ENCODE assay signal across 24 mouse cellular contexts in the genomic region with DNA sequence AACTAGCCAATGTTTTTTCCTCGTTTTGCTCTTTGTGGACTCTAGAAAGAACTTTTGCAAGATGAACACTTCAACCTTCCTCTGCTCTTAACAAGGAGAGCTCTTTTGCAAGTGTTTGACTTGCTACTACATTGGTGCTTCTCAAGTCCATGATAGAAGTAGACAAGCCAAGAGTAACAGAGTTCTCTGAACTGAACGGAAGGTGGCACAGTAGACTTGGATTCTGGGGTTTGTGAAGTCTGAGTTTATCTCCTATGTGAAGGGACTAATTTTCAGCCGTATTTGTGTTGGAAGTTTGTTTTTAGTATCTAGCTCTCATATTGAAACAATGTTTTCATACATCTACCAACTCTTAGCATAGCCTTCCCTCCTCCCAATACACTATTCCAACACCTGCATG. TPM values are rescaled to one million over a fixed set of nuclear protein-coding genes. Genes with fewer than 3 reads are reported as not detected.
DNase-seq lines count a peak whose midpoint lies in the region; ATAC-seq and TF ChIP-seq lines count a peak whose summit lies in the region.
"Had no signal": no experiment of that assay in that cellular context is flagged by ENCODE, and none has a peak within 500 bp of the region (broad histone marks: within the 10 kb centered on the region; RNA-seq: fewer than 3 reads in every experiment).

No protein-coding gene starts in this region.

- WGBS in lung, postnatal 0 days, result 56% methylated on average over 3 of the region's 3 CpGs

- TF ChIP-seq CTCF in layer of hippocampus, adult 2 months (conservative IDR thresholded peaks at IDR 0.05), result peak; percentile 51
- TF ChIP-seq CTCF in lung, postnatal 0 days (IDR thresholded peaks at IDR 0.05), result no peak

- no peaks in the 10 kb centered on the region for H3K27me3 ChIP-seq in lung, postnatal 0 days (replicated peaks; ENCODE audit: insufficient read depth, low read length)
- H3K27me3 ChIP-seq: embryonic facial prominence, embryonic 13.5 days; embryonic facial prominence, embryonic 15.5 days; forebrain, embryonic 12.5 days had no signal

- no peaks in the 10 kb centered on the region for H3K4me1 ChIP-seq in lung, postnatal 0 days (ENCODE audit: insufficient read depth, low read depth, low read length)
- H3K4me1 ChIP-seq: embryonic facial prominence, embryonic 13.5 days; embryonic facial prominence, embryonic 15.5 days; forebrain, embryonic 10.5 days; forebrain, embryonic 12.5 days had no signal

- TF ChIP-seq EP300 in lung, postnatal 0 days (IDR thresholded peaks at IDR 0.05), result no peak

- no peak overlapping the region for H3K4me2 ChIP-seq in lung, postnatal 0 days (replicated peaks; ENCODE audit: low read depth, low read length)
- H3K4me2 ChIP-seq: embryonic facial prominence, embryonic 13.5 days; embryonic facial prominence, embryonic 15.5 days; forebrain, embryonic 12.5 days had no signal

- no peaks in the 10 kb centered on the region for H3K36me3 ChIP-seq in lung, postnatal 0 days (ENCODE audit: insufficient read depth, low read length)
- H3K36me3 ChIP-seq: embryonic facial prominence, embryonic 13.5 days; embryonic facial prominence, embryonic 15.5 days; forebrain, embryonic 10.5 days; forebrain, embryonic 12.5 days had no signal

- no peak overlapping the region for H3K9ac ChIP-seq in lung, postnatal 0 days (replicated peaks; ENCODE audit: low read depth)
- H3K9ac ChIP-seq: embryonic facial prominence, embryonic 13.5 days; embryonic facial prominence, embryonic 15.5 days; forebrain, embryonic 12.5 days had no signal

- H3K4me3 ChIP-seq in layer of hippocampus, adult 2 months, result no peak overlapping the region
- no peak overlapping the region for H3K4me3 ChIP-seq in lung, postnatal 0 days (ENCODE audit: low read depth, low read length)
- H3K4me3 ChIP-seq: embryonic facial prominence, embryonic 13.5 days; embryonic facial prominence, embryonic 15.5 days; erythroblast, embryonic 14.5 days; forebrain, embryonic 10.5 days; forebrain, embryonic 12.5 days had no signal

- DNase-seq in heart, adult 11 months, result peak; percentile 12
- no peak for DNase-seq in heart, adult 8-10 months (ENCODE audit: low spot score)
- DNase-seq in layer of hippocampus, adult 2 months (ENCODE audit: low spot score in 2 of 2), result no peak
- no peak for DNase-seq in layer of hippocampus, postnatal 10 days (ENCODE audit: low spot score in 2 of 2)
- peak; percentile 32 for DNase-seq in lung, postnatal 0 days (ENCODE audit: low spot score)
- no peak for DNase-seq in lung, postnatal 14 days
- DNase-seq: adrenal gland, adult 2 months; adrenal gland, postnatal 10 days; adrenal gland, postnatal 25 days; cerebellum, adult 11 months; cerebellum, adult 18-20 months; cerebellum, adult 8-10 months; cerebellum, adult 9-11 months; cerebellum, postnatal 14 days; cerebellum, postnatal 36 days; embryo, embryonic 11 days had no signal

- ATAC-seq in lung, postnatal 0 days, result no peak
- ATAC-seq: forebrain, embryonic 14.5 days had no signal

- H3K27ac ChIP-seq in layer of hippocampus, adult 2 months, result no peak overlapping the region
- no peak overlapping the region for H3K27ac ChIP-seq in lung, postnatal 0 days (ENCODE audit: low read length)
- H3K27ac ChIP-seq: embryonic facial prominence, embryonic 13.5 days; embryonic facial prominence, embryonic 15.5 days; forebrain, embryonic 10.5 days; forebrain, embryonic 12.5 days had no signal

- H3K9me3 ChIP-seq in lung, postnatal 0 days (ENCODE audit: low read length), result no peaks in the 10 kb centered on the region
- H3K9me3 ChIP-seq: embryonic facial prominence, embryonic 13.5 days; embryonic facial prominence, embryonic 15.5 days; forebrain, embryonic 10.5 days; forebrain, embryonic 12.5 days had no signal

RNA-seq across cellular contexts. Expression of a gene that starts 17.6 kb away (rescaled TPM):
- 1 to 10 TPM in 2 of 4 experiments, under 1 TPM in 2; 0.41 to 1.1 (median 0.89) TPM for total RNA-seq in heart, adult 8-10 months (2022)
- total RNA-seq in layer of hippocampus, adult 2 months (2021), result 1 to 10 TPM; 9.4 to 9.5 TPM
- 1 to 10 TPM; 6.7 to 8.0 TPM for total RNA-seq in layer of hippocampus, postnatal 10 days (2021)
- polyA plus RNA-seq in lung, postnatal 0 days (2015; fragmentation: Nextera tagmentation; extraction: Ambion mirVana), result 1.5 and 2.2 TPM in 2 replicates
- total RNA-seq: ES-E14 had no signal
- polyA plus RNA-seq: C2C12 had no signal

Comparison
In these comparisons a context has a peak if more than half of its experiments do, and no peak if none do; other contexts are left out.
1. DNase-seq: peak in heart, adult 11 months (single experiment) and lung, postnatal 0 days (single experiment); none in heart, adult 8-10 months (single experiment), layer of hippocampus, adult 2 months (0 of 2), layer of hippocampus, postnatal 10 days (0 of 2) and lung, postnatal 14 days (single experiment).